Mouse (Mus musculus) lung, postnatal 10 days (tissue): ENCODE data around the gene Gm10945.
A peak's percentile ranks its signal among the peaks of the same experiment; 100 is the strongest.

ENCODE experiments used
- DNase-seq: peaks from one replicate; pipeline ENCODE4 v3.0.0; 2021

The Gm10945 gene

GRCm38 (mm10) chr10:6761287-6761811 lies at the start of gene Gm10945:
Gene Gm10945, minus strand, starts transcription at chr10:6761761.
- DNase-seq: peak; percentile 76

GRCm38 (mm10) chr10:6790226-6790625 lies 28.7 kb upstream of the Gm10945 start:
- DNase-seq: no peak

- peak; percentile 40 for DNase-seq
Measured at GRCm38 (mm10) chr10:6788517-6789237, 27.1 kb upstream of the Gm10945 start.

GRCm38 (mm10) chr10:6758206-6758605 lies 3.4 kb downstream of the Gm10945 start, which contains the start of gene Oprm1:
Gene Oprm1, plus strand, starts transcription at chr10:6758506.
- no peak for DNase-seq

- DNase-seq: no peak
Measured at GRCm38 (mm10) chr10:6753375-6753774, 8.2 kb downstream of the Gm10945 start.

- no peak for DNase-seq
Measured at GRCm38 (mm10) chr10:6728469-6728868, 33.1 kb downstream of the Gm10945 start.

- DNase-seq: no peak
Measured at GRCm38 (mm10) chr10:6723765-6724164, 37.8 kb downstream of the Gm10945 start.

- no peak for DNase-seq
Measured at GRCm38 (mm10) chr10:6717181-6717948, 44.2 kb downstream of the Gm10945 start.

GRCm38 (mm10) chr10:6705226-6705885 lies 56.2 kb downstream of the Gm10945 start:
- no peak for DNase-seq

GRCm38 (mm10) chr10:6694218-6694850 lies 67.2 kb downstream of the Gm10945 start:
- DNase-seq: peak; percentile 46
